Mouse (Mus musculus) cerebellum, adult 2 months (tissue): Measurements from ENCODE around the gene Spr.

Source experiments
- CTCF ChIP-seq: fragments of 200-500 bp; IDR thresholded peaks from 2 replicates; pipeline ENCODE4 v1.5.1; 2011; ENCODE audit warnings: low read depth, mild to moderate bottlenecking, control low read depth, low read length, moderate library complexity, borderline replicate concordance; ENCODE audit not compliant: insufficient read depth
- POLR2A ChIP-seq: fragments of 200-500 bp; IDR thresholded peaks from 2 replicates; pipeline ENCODE4 v1.6.1; 2011; ENCODE audit warnings: low read length, control low read depth, borderline replicate concordance; ENCODE audit not compliant: insufficient read depth

GRCm38 (mm10) chr6:85139534-85139933 lies 2.0 kb upstream of the Spr start:
- TF ChIP-seq POLR2A (no peak), CTCF (no peak)
